Mouse (Mus musculus) embryonic stem cell, embryonic (primary cell): ENCODE measurements around the gene Wwox.

Source experiments
- CTCF ChIA-PET, 4 experiments: fragments of 300-600 bp in 2 of 4; fragments of 350-600 bp in 2 of 4; sonication (Branson Sonifier 250); formaldehyde crosslinking; loops; one replicate each; lab custom pipeline; 2022; ENCODE audit warnings: inconsistent platforms in 2 of 4; lab: Charles Lee
- POLR2A ChIA-PET, 4 experiments: fragments of 300-600 bp in 2 of 4; fragments of 350-600 bp in 2 of 4; sonication (Branson Sonifier 250); formaldehyde crosslinking; loops; one replicate each; lab custom pipeline; 2022; ENCODE audit warnings: antibody characterized with exemption in 4 of 4, inconsistent platforms in 1 of 4; lab: Charles Lee

The Wwox gene

DNA sequence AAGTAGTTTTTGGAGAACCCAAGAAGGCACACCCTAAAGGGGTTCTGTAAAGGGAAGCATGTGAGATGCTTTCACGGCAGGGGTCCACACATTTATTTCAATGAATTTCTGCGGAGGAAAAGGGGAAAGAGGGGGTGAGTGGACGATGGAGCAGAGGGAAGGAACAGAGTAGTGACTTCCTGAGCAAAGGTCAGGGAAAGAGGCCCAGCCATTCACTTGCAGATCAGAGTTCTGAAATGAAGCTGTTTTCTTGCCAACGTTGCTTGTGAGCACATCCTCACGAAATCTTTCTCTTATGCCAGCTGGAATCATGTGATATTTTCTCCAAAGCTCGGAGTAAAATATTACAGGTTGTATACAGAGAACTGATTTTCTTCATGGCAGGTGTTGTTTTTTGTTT lies 164.1 kb downstream of the Wwox start:
- ChIA-PET POLR2A (interaction anchor here in 3 of 4 experiments (0.7 to 1.3 kb wide), 4 partner anchors 13 to 522 kb away, joined by 3 to 4 read pairs (median 3); no protein-coding TSS in a partner anchor), CTCF (interaction anchor here in 1 of 4 experiments (0.6 kb wide), 1 partner anchor 258 kb away, joined by 3 read pairs; no protein-coding TSS in a partner anchor)

DNA sequence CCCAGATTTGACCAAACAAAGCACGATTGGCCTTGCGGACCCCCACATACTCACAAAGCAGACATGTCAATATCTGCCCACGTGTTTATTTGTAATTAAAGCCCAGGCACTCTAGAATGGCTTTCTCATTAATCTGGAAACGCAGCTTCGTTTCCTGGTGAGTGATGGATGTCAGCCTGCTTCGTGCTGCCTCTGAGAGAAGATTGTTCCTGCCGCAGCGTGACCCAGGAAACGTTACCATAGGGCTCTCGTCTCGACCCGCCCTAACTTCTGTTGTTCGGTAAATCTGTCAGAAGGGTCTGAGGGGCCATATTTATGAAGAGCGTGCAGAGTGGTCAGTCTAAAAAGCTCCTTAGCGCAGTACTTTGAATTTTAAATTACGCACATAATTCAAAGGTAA lies 164.9 kb downstream of the Wwox start:
- ChIA-PET POLR2A (interaction anchor here in 1 of 4 experiments (1.3 kb wide), 1 partner anchor 14 kb away, joined by 3 read pairs; no protein-coding TSS in a partner anchor), CTCF (interaction anchor here in 1 of 4 experiments (0.6 kb wide), 1 partner anchor 258 kb away, joined by 3 read pairs; no protein-coding TSS in a partner anchor)

DNA sequence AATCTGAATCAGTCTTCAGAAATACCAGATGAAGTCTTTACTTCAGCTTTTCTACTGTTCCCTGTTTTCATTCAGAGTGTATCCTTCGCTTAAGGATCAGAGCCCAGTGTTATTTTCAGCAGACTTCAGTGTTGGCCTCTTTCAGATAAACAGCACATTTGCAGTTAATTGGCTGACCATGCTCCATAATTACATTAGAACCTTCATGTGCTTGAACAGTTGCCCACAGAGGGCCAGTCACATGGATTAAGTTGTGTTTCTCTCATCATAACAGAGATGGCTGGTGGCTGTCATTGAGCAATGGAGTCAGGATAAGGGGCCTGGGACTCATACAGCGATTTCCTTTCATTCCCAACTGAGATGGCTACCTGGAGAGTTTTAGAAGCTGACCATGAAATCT lies 166.2 kb downstream of the Wwox start:
- POLR2A ChIA-PET, result no interaction called here

DNA sequence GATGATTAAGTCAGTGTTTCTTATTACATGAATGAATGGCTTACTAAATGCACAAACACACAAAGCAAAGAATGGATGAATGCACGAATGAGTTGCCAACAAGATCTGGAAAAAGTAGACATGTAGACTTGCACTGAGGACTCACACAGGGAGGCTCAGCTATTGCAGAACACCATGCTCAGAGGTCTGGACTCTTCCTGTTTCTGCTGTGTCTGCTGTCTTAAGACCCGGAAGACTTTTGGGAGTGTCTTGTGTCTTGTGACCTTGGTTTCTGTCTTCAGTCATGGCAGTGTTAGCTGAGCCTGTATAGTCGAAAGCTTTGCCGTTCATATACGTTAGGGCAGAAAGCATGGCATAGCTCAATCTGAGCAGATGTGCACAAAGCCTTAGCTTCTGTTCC lies 169.9 kb downstream of the Wwox start:
- CTCF ChIA-PET, result interaction anchor here in 1 of 4 experiments (1.3 kb wide), 1 partner anchor 169 kb away, joined by 4 read pairs; no protein-coding TSS in a partner anchor
- POLR2A ChIA-PET, result interaction anchor here in 1 of 4 experiments (1.3 kb wide), 2 partner anchors 14 to 25 kb away, joined by 3 read pairs; no protein-coding TSS in a partner anchor

More for the DNA sequence above, 166.2 kb downstream of the Wwox start:
- CTCF ChIA-PET, result interaction anchor here in 1 of 4 experiments (0.7 kb wide), 1 partner anchor 472 kb away, joined by 3 read pairs; no protein-coding TSS in a partner anchor

DNA sequence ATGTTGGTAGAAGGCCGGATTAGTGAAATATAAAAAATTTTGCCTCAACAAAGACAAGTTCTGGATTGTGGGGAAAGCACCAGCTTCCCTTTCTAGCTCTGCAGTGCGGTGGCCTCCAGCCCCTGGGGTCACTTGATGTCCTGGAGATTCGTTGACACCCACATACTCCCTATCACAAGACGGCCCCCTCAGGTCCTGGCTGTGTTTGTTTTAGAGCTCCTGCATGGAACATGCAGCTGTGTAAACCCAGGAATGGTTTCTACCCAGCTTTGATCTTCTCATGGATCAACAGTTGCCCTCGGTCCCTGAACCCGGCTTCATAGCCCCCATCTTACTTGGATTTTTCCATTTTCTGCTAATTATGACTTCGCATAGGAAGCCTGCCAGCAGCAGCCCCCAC lies 171.6 kb downstream of the Wwox start:
- CTCF ChIA-PET, result no interaction called here
- POLR2A ChIA-PET, result no interaction called here

DNA sequence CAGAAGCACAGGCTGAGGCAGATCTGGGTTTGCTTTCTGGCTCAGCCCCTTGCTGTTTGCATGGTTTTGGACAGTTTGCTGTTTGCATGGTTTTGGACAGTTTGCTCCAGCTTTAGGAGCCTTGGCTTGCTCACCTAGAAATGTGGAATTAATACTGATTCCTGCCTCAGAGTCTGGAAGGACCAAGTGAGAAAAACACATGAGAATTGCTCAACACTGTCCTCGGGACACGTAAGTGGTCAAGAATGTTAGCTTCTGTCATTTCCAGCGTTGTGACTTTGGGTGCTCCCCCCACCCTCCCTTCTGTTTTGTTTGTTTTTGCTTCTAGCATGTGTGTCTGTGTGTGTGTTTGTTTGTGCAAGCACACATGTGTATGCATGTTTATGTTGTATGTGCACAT lies 172.6 kb downstream of the Wwox start:
- POLR2A ChIA-PET, result no interaction called here
- CTCF ChIA-PET, result no interaction called here

DNA sequence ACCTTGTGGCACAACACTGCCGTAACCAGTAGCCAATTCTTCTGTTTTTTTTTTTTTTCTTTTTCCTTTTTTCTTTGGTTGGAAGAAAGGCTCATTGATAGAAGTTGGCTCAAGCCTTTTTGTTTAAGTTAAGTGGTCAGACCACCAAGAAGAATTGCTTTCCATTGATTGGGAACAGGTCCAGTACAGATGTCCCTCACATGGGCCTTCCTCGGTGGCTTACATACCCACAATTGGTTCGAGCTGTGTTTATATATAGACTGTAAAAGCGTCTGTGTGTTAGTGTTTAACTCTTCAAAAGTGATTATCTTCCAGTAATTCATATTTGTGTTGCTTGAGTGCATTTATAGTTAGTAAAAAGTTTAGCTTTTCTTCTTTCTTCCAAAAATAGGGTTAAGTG lies 176.0 kb downstream of the Wwox start:
- ChIA-PET POLR2A (no interaction called here), CTCF (no interaction called here)

DNA sequence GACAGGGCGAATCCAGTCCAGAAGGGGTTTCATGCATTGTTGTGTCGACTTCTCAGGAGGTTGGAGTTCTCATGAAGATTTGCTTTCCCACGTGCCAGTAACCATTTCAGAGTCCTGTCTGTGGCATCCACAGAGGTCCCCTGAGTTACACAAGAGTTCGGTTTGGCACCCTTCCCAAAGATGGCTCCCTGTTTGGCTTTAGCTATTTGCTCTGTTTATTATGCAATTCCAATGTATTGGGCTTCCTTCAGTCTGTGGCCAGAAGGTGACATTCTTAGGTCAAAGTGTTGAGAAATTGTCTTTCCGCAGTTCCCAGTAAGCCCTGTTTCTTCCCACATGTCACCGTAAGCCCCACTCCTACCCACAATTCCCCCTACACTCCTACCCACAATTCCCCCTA lies 176.5 kb downstream of the Wwox start:
- CTCF ChIA-PET, result no interaction called here
- POLR2A ChIA-PET, result no interaction called here

DNA sequence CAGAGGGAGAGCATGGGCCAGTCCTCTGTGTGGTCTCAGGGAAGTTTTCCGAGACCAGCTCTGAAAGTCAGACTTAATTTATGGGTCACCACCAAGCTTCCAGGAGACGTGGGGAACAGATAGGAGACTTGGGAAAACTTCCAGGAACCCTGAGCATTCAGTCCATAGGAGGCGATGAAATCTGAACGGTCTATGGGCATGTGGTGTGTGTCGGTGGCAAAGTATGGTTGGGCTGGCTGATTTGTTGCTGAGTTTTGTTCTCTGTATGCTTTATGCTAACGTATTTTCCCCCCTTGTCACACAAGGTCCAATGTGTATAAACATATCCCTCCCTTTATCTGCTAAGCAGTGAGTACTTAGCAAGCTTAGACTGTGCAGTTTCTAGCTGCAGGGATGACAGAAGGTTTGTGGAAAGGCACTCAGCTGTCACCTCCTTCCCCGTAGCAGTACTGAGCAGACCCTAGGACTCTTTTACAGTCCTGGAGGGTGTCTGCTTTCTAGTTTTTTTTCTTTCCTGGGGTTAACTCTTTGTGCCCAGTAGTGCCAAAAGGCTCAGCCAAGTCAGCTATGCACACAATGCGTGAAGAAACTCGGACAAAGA lies 179.6 kb downstream of the Wwox start:
- POLR2A ChIA-PET, result no interaction called here
- CTCF ChIA-PET, result no interaction called here

DNA sequence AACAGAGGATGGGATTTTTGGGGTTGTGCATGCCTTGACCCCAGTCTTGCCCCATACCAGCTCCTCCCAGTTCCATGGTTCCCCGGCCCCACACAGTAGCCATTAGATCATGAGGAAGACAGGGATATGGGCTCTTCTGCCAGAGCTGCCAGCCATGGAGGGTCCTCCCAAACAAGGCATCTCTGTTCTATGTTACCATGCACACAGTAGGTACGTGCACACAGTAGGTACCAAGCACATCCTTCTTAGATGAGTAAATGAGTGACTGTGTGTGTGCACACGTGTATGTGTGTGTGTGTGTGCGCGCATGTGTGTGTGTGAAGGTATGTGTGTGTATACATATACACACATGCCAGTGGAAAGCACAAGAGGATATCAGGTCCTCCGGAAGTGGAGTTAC lies 185.9 kb downstream of the Wwox start:
- CTCF ChIA-PET, result no interaction called here

DNA sequence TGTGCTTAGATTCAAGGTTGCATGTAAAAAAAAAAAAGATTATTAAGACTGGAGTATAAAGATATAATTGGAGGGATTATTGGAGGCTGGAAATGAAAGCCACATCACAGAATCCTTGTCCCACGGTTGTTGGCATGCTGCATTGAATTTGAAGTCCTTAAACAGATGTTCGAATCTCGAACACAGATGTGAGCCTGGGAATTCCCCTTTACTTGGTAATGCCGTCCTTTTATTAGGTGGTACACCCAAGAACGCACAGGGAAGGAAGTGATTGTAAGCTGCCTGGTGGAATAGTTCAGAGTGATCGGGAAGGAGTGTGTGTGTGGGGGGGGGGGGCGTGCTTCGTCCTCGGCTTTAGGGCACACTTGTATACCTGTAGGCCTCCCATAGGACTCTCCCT lies 187.4 kb downstream of the Wwox start:
- ChIA-PET CTCF (interaction anchor here in 1 of 4 experiments (0.7 kb wide), 1 partner anchor 559 kb away, joined by 3 read pairs; no protein-coding TSS in a partner anchor), POLR2A (interaction anchor here in 1 of 4 experiments (0.7 kb wide), 1 partner anchor 173 kb away, joined by 3 read pairs; no protein-coding TSS in a partner anchor)

More for the DNA sequence above, 185.9 kb downstream of the Wwox start:
- POLR2A ChIA-PET, result interaction anchor here in 1 of 4 experiments (0.6 to 0.7 kb wide), 2 partner anchors 17 to 49 kb away, joined by 3 read pairs; no protein-coding TSS in a partner anchor

DNA sequence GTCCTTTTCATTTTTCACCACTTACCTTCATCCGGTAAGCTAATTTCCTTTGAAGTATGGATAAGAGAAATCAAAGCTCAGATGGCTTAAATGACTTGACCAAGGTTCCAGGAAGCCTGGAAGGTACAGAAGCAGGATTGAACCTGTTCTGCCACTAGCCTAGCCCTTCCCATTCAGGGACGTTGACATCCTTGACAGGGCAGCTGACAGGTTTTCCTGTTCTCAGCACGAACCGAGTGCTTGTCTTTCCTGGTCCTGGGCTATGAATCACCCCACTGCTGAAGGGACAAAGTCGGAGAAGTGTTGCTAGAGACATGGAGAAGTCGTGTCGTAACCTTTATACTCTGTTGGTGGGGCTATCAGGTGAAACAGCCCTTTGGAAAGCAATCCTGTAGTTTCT lies 190.3 kb downstream of the Wwox start:
- ChIA-PET CTCF (no interaction called here), POLR2A (no interaction called here)

DNA sequence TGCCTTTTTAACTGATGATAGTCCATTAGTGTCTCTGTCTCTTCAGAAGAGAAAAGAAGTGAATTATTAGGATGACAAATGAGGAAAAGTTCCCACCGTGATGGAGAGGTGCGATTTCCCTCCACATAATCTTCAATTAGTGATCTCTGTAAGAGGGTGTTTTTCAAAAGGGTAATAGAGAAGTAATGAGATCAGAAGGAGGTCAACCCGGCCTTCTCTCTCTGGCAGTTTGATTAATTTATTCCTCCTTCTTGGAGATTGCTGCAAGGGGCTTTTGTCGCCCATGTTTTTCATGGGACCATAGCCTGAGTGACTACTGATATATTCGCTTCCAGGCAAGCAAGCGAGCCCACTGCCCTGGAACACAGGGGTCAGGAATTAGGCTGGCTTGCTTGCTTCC lies 191.6 kb downstream of the Wwox start:
- CTCF ChIA-PET, result no interaction called here
- POLR2A ChIA-PET, result no interaction called here

DNA sequence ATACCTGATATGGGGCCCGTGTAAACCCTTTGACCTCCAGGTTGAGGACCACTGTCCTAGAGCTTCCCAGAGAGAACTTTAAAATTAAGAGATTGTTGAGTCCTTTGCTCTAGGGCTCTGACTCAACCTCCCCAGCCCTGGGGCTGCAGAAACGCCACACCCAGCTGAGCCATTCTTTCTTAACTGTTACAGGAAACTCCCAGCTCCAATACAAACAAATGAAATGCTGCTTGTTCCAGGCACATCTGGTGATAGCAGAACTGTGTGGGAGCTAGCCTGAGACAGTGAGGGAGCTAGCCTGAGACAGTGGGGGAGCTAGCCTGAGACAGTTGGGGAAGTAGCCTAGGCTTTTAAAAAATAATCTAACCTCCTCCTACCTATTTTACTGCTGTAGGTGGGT lies 194.7 kb downstream of the Wwox start:
- ChIA-PET CTCF (interaction anchor here in 1 of 4 experiments (0.6 kb wide), 2 partner anchors 288 to 1321 kb away, joined by 3 to 4 read pairs; no protein-coding TSS in a partner anchor), POLR2A (interaction anchor here in 2 of 4 experiments (0.6 to 1.3 kb wide), 8 partner anchors 11 to 298 kb away, joined by 3 to 5 read pairs (median 3); no protein-coding TSS in a partner anchor)

DNA sequence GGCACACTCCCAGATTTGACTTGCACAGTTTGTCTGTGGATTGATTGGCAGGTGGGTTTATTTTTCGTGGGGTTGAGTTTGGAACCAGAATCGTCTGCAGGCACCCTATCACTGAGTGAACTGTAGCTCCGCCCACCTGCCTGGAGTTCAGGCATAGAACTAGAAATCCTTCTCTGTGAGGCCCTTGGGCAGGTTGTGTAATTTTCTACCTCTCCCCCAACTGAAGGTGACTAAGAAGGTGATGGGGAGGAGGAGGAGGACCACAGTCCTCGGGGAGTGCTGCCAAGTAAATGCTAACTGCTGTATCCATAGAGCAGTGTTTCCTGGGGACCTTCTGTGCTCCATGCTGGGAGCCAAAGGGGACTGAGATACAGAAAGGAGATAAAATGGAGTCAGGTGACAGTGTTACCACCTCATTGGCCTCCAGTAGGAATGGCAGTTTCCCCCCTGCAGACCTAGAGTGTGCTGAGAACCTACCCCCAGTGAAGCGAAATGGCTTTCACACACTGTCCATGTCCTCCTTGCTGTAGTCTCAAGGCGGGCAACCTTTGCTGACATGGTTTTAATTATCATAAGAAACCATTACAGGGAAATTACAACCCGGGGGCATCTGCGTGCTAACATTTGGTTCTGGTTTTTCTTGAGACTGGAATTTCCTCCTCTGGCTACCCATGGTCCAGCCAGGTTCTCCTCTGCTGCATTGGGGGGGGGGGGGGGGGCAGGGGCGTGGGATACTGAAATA lies 195.4 kb downstream of the Wwox start:
- ChIA-PET CTCF (interaction anchor here in 1 of 4 experiments (0.6 to 0.7 kb wide), 3 partner anchors 12 to 192 kb away, joined by 3 to 11 read pairs (median 10); no protein-coding TSS in a partner anchor), POLR2A (interaction anchor here in 3 of 4 experiments (0.6 to 1.8 kb wide), 11 partner anchors 10 to 1705 kb away, joined by 3 to 10 read pairs (median 3); no protein-coding TSS in a partner anchor)

DNA sequence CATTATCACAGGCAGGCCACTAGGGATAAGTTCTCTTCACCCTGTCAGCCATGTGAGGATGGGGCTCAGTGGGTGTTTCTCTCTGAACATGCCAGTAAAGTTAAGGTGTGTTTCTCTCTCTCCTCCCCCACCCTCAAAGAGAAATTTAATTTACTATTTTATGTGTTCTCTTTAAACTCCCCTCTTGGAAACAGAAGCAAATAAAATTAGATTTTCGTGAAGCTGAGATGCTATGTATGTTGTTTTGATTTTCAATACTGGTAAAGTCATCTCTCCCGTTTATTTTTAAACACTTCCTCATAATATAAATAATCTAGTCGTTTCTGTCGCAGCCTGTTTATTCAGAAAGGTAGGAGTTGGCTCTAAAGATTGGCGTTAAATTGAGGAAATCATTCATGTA lies 196.9 kb downstream of the Wwox start:
- ChIA-PET POLR2A (interaction anchor here in 2 of 4 experiments (1.6 to 1.8 kb wide), 2 partner anchors 15 kb away, joined by 3 to 10 read pairs; no protein-coding TSS in a partner anchor), CTCF (no interaction called here)

DNA sequence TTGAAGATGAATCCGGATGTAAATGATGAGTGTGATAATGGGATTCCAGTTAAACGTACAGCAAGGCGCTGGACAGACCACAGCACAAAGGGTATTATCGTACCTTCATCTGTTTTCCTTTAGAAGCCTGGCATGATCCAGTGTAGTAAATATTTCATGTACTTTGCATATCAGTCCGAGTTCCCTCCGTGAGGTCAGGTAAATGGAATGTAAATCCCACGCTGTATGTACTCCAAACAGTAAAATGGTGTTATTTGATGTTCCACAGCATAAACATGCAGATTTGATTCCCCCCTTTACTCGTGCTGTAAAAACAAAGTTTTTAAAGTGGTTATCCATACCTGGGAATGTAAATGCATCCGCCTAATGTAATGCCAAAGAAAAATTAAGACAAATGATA lies 202.4 kb downstream of the Wwox start:
- ChIA-PET POLR2A (no interaction called here), CTCF (interaction anchor here in 1 of 4 experiments (0.5 kb wide), 1 partner anchor 9 kb away, joined by 12 read pairs; no protein-coding TSS in a partner anchor)

DNA sequence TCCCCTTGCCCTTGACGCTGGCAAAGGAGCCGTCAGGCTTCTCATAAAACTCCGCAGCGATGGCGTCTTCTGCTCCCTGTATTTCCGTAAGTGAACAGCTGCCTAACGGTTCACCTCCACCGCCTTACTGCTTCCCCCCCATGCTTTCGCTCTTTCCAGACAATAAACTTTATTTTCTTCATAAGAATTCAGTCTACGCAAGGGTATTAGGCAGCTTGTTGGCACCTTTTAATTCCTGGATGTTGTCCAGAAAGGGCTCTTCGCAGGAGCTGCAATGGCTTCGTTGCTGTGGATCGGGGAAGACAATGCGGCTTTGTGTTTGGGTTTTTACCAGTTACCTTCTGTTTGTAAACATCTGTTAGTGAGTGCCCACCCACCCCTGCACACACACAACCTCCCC lies 211.3 kb downstream of the Wwox start:
- CTCF ChIA-PET, result interaction anchor here in 1 of 4 experiments (0.7 kb wide), 1 partner anchor 9 kb away, joined by 12 read pairs; no protein-coding TSS in a partner anchor
- POLR2A ChIA-PET, result interaction anchor here in 2 of 4 experiments (1.0 to 1.3 kb wide), 2 partner anchors 15 kb away, joined by 3 to 10 read pairs; no protein-coding TSS in a partner anchor

DNA sequence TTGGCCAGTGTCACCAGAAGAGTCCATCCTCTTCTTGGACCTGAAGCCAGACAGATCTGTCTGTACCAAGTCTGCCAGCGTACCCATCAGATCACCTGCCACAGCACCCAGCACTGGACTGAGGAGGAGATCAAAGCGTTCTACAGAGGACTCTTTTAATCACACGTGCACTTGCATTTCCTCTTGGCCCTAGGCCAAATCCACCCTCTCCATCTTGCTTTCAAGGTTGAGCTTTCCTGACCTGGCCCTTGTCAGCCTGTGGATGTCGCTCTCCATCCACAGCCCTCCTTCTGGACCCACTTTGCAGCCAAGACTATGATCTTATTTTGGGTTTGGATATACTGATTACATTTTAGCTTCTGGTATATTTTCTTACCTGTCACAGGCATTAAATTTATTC lies 218.3 kb downstream of the Wwox start:
- POLR2A ChIA-PET, result interaction anchor here in 1 of 4 experiments (0.7 kb wide), 1 partner anchor 25 kb away, joined by 3 read pairs; no protein-coding TSS in a partner anchor
- CTCF ChIA-PET, result no interaction called here
